Mouse (Mus musculus) intestine, postnatal 0 days (tissue): ENCODE measurements around the gene Chchd6. TPM values are rescaled to one million over a fixed set of nuclear protein-coding genes. Genes with fewer than 3 reads are reported as not detected.

ENCODE experiments used
- ATAC-seq: fragments of 200-750 bp; cut with Nextera tagmentation; 2 replicates; pipeline ENCODE4 v1.8.0; 2017; ENCODE audit warnings: mild to moderate bottlenecking, moderate TSS enrichment, moderate library complexity
- H3K27ac ChIP-seq: fragments of 300-500 bp; sonication (generic); 2 replicates; pipeline ENCODE4 v1.5.1; 2014; ENCODE audit warnings: mild to moderate bottlenecking, low read depth, low read length, moderate library complexity
- H3K27me3 ChIP-seq: fragments of 300-500 bp; sonication (generic); replicated peaks from 2 replicates; pipeline ENCODE4 v1.6.1; 2014; ENCODE audit warnings: low read length, mixed read lengths; ENCODE audit not compliant: control insufficient read depth, insufficient read depth
- H3K36me3 ChIP-seq: fragments of 300-500 bp; sonication (generic); 2 replicates; pipeline ENCODE4 v1.6.1; 2014; ENCODE audit warnings: mild to moderate bottlenecking, moderate library complexity; ENCODE audit not compliant: control insufficient read depth, insufficient read depth
- H3K4me1 ChIP-seq: fragments of 300-500 bp; sonication (generic); replicated peaks from 2 replicates; pipeline ENCODE4 v1.6.1; 2014; ENCODE audit warnings: antibody characterized with exemption, low read length, mixed read lengths; ENCODE audit not compliant: control insufficient read depth, insufficient read depth
- H3K4me2 ChIP-seq: fragments of 300-500 bp; sonication (generic); replicated peaks from 2 replicates; pipeline ENCODE4 v1.6.1; 2014; ENCODE audit warnings: low read depth, mild to moderate bottlenecking, moderate library complexity
- H3K4me3 ChIP-seq: fragments of 300-500 bp; sonication (generic); 2 replicates; pipeline ENCODE4 v1.5.1; 2014; ENCODE audit warnings: low read depth, low read length
- H3K9ac ChIP-seq: fragments of 300-500 bp; sonication (generic); 2 replicates; pipeline ENCODE4 v1.6.1; 2014; ENCODE audit warnings: mild to moderate bottlenecking, low read depth, low read length
- H3K9me3 ChIP-seq: fragments of 300-500 bp; sonication (generic); 2 replicates; pipeline ENCODE4 v1.6.1; 2016; ENCODE audit warnings: mixed run types; ENCODE audit not compliant: control insufficient read depth
- CTCF ChIP-seq: sonication (generic); IDR thresholded peaks from 2 replicates; pipeline ENCODE4 v1.5.1; 2016; ENCODE audit warnings: low read depth, mild to moderate bottlenecking, control low read depth, antibody characterized with exemption, moderate library complexity
- WGBS: fragments of 180-500 bp; shearing (Covaris S2); extraction: QIAGEN DNeasy Blood & Tissue Kit; methylation state at CpG from one replicate; pipeline ENCODE4 v1.1.7; 2014; 5-methylcytosine and 5-hydroxymethylcytosine counted together
- polyA plus RNA-seq: library from polyadenylated mRNA; unstranded; fragments of >200 nt; fragmentation: Nextera tagmentation; extraction: Ambion mirVana; gene quantifications from 2 replicates; pipeline ENCODE4 v1.2.1, GENCODE M21; 2015

Chchd6 gene
- polyA plus RNA-seq, 1 experiment from 2014 or later: 15.5 TPM

GRCm38 (mm10) chr6:89363107-89363451 lies 232.4 kb downstream of the Chchd6 start:
- Histone ChIP-seq H3K9me3 (no peaks in the 10 kb centered on the region), H3K36me3 (no peaks in the 10 kb centered on the region), H3K4me2 (peak overlapping the region; percentile 98), H3K9ac (no peak overlapping the region), H3K27me3 (no peaks in the 10 kb centered on the region; the same call in 1 of the 2 replicates), H3K27ac (no peak overlapping the region), H3K4me3 (peak overlapping the region; percentile 28), H3K4me1 (peaks cover 11% of the 10 kb centered on the region; the same call in 1 of the 2 replicates)
- no peak for TF ChIP-seq CTCF
- 7% methylated on average over 16 of the region's 16 CpGs for WGBS
- ATAC-seq: no peak; the same call in 1 of the 2 replicates

GRCm38 (mm10) chr6:89362281-89363106 lies 233.0 kb downstream of the Chchd6 start, which contains the start of gene Plxna1:
Plxna1 (minus strand) TSS chr6:89362620.
- TF ChIP-seq CTCF: peak; percentile 68
- Histone ChIP-seq H3K27me3 (no peaks in the 10 kb centered on the region; the same call in 1 of the 2 replicates), H3K4me3 (peak within 1 kb of the TSS; percentile 91), H3K36me3 (no peaks in the 10 kb centered on the region), H3K4me2 (peak within 1 kb of the TSS; percentile 98), H3K9ac (peak within 1 kb of the TSS; percentile 87), H3K9me3 (no peaks in the 10 kb centered on the region), H3K4me1 (peaks cover 11% of the 10 kb centered on the region; the same call in 1 of the 2 replicates), H3K27ac (peak within 1 kb of the TSS; percentile 35)
- peak; percentile 83 for ATAC-seq
- under 1% methylated on average over 75 of the region's 110 CpGs for WGBS

GRCm38 (mm10) chr6:89361418-89362280 lies 233.8 kb downstream of the Chchd6 start:
- WGBS: under 1% methylated on average over 75 of the region's 80 CpGs
- Histone ChIP-seq H3K4me1 (peaks cover 11% of the 10 kb centered on the region; the same call in 1 of the 2 replicates), H3K27me3 (no peaks in the 10 kb centered on the region; the same call in 1 of the 2 replicates), H3K27ac (peak overlapping the region; percentile 35), H3K4me3 (peak overlapping the region; percentile 91), H3K9me3 (no peaks in the 10 kb centered on the region), H3K4me2 (peak overlapping the region; percentile 98), H3K9ac (peak overlapping the region; percentile 87), H3K36me3 (peaks cover 5% of the 10 kb centered on the region; the same call in 1 of the 2 replicates)
- peak; percentile 31 for ATAC-seq
- TF ChIP-seq CTCF: peak; percentile 19; the same call in 1 of the 2 replicates

GRCm38 (mm10) chr6:89360709-89361417 lies 234.6 kb downstream of the Chchd6 start:
- H3K27ac ChIP-seq: no peak overlapping the region
- no peaks in the 10 kb centered on the region; the same call in 1 of the 2 replicates for H3K27me3 ChIP-seq
- 0 out of 2 replicates have a peak, but pooled peaks have one; percentile 24 for TF ChIP-seq CTCF
- ATAC-seq: no peak
- peak overlapping the region; percentile 91 for H3K4me3 ChIP-seq
- H3K4me1 ChIP-seq: peaks cover 11% of the 10 kb centered on the region; the same call in 1 of the 2 replicates
- 51% methylated on average over 8 of the region's 8 CpGs for WGBS
- H3K9me3 ChIP-seq: no peaks in the 10 kb centered on the region
- H3K9ac ChIP-seq: peak overlapping the region; percentile 87
- H3K36me3 ChIP-seq: peaks cover 7% of the 10 kb centered on the region; the same call in 1 of the 2 replicates
- peak overlapping the region; percentile 98 for H3K4me2 ChIP-seq

GRCm38 (mm10) chr6:89359771-89360708 lies 235.4 kb downstream of the Chchd6 start:
- no peak for TF ChIP-seq CTCF
- H3K9me3 ChIP-seq: no peaks in the 10 kb centered on the region
- no peak overlapping the region for H3K27ac ChIP-seq
- H3K4me2 ChIP-seq: peak overlapping the region; percentile 98
- H3K4me1 ChIP-seq: peaks cover 11% of the 10 kb centered on the region; the same call in 1 of the 2 replicates
- H3K27me3 ChIP-seq: no peaks in the 10 kb centered on the region; the same call in 1 of the 2 replicates
- 59% methylated on average over 20 of the region's 20 CpGs for WGBS
- H3K4me3 ChIP-seq: no peak overlapping the region
- peaks cover 12% of the 10 kb centered on the region for H3K36me3 ChIP-seq
- no peak for ATAC-seq
- no peak overlapping the region for H3K9ac ChIP-seq
